Mouse (Mus musculus) left cerebral cortex, adult 2 months (tissue): ENCODE measurements at regions not wholly inside any gene's neighbourhood (a gene's known extent, or its start where the extent isn't known, plus 50 kb on each side); places are given as distances from the start of the nearest gene placed in this dataset.

Experiments
- DNase-seq, 2 experiments: peaks; one replicate each; pipeline ENCODE4 v3.0.0; 2021 to 2022; ENCODE audit warnings: low spot score in 2 of 2, mixed read lengths in 1 of 2; ENCODE audit errors: extremely low spot score in 1 of 2
- H3K27ac ChIP-seq: fragments of 200-600 bp; 2 replicates; pipeline ENCODE4 v1.8.1; 2022
- H3K4me3 ChIP-seq: fragments of 200-600 bp; 2 replicates; pipeline ENCODE4 v1.8.1; 2022
- CTCF ChIP-seq: fragments of 200-600 bp; IDR thresholded peaks from 2 replicates; pipeline ENCODE4 v1.8.1; 2022; ENCODE audit warnings: antibody characterized with exemption, mild to moderate bottlenecking, moderate library complexity
- intact Hi-C: fragments of 180-260 bp; cut with DNase I; formaldehyde crosslinking; loops from one replicate; pipeline ENCODE4 v1.15.1; 2025

DNA sequence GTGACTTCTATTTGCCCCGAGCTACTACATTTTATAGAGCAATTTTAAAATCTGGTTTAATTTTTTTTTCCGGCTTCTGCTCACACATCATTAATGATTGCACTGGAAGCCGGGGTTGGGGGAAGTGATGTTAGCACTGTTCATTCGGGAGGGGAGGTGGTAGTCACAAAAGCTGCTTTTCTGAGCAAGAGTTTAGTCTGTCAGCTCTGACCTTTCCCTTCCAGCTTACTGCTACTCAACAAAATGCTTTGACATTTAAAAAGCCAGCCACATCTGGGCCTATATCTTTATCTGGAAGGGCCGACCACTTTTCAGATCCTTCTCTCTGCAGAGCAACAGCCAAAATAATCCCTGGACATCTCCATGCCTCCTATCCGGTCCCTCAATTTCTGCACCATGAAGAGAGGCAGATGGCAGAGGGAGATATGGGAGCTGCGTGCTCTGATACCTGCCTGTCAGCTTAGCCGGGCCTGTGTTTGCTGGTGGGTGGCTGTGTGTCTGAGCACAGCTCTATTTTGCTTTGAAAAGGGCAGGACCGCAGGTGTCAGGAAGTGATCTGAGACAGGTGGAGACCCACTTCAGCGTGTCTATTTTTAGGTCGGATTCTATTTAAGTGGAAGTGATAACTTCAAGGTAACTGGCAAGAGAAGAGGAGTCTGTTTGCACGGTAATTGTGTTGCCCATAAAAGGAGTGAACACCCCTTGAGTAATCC lies 63.1 kb downstream of the Kcnf1 start:
- Histone ChIP-seq H3K4me3 (no peak overlapping the region), H3K27ac (no peak overlapping the region)
- intact Hi-C loops, result no loop called here
- TF ChIP-seq CTCF, result no peak
- DNase-seq, result no peak

DNA sequence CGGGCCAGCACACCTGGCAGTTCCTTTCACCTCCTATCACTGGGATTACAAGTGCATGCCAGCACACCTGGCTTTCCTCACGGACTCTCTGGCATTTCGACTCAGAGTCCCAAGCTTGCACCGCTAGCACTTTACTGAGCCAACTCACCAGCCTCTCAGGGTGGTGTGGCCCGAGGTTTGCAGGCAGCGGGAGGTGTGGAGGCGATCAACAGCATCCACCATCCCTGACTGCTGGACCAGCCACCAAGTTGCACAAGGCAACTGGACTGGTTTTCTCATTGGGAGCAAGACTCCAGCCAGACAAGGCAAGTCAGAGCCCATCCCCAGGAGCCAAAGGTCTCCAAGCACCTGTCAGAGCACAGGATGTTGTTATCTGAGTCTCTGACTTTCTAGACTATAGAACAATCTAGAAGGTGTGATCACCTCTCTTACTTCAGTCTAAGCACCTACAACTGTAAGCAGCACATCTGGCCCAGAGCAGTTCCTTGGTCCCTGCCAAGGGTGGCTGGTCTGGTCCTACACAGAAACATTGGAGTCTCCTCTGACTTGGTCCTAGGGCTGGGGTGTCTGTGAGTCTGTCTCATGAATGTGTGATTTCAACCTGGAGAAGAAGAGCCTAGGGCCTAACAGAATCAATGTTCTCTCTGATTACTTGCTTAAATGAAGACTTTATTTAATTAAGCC lies 63.8 kb downstream of the Kcnf1 start:
- H3K27ac ChIP-seq, result no peak overlapping the region
- DNase-seq, result no peak
- intact Hi-C loops, result no loop called here
- no peak for TF ChIP-seq CTCF
- no peak overlapping the region for H3K4me3 ChIP-seq

DNA sequence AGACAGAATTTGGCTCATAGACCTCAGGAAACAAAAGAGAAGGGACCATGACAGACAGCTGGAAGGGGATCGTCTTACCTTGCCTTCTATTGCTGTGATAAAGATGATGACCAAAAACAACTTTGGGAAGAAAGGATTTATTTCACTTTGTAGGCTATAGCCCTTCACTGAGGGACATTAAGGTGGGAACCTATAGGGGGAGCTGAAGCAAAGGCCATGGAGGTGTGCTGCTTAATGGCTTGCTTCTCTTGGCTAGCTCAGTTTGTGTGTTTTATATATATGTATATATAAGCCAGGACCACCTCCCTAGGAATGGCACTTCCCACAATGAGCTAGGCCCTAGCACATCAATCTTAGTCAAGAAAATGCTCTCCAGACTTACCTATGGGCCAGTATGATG lies 70.5 kb downstream of the Kcnf1 start:
- Histone ChIP-seq H3K27ac (no peak overlapping the region), H3K4me3 (no peak overlapping the region)
- no peak for DNase-seq
- TF ChIP-seq CTCF, result no peak; the same call in 1 of the 2 replicates
- intact Hi-C loops, result no loop called here

GRCm38 (mm10) chr12:17105057-17105712 lies 71.5 kb downstream of the Kcnf1 start:
- TF ChIP-seq CTCF, result no peak
- DNase-seq, result no peak
- no peak overlapping the region for H3K4me3 ChIP-seq
- intact Hi-C loops, result no loop called here
- H3K27ac ChIP-seq, result no peak overlapping the region

- TF ChIP-seq CTCF, result no peak
Observed at GRCm38 (mm10) chr12:17101842-17102241, 74.8 kb downstream of the Kcnf1 start.

GRCm38 (mm10) chr12:17097800-17098271 lies 78.9 kb downstream of the Kcnf1 start:
- intact Hi-C loops, result no loop called here
- DNase-seq, result peak; percentile 35 to 52
- H3K4me3 ChIP-seq, result no peak overlapping the region
- no peak for TF ChIP-seq CTCF
- H3K27ac ChIP-seq, result peak overlapping the region; percentile 83

More at GRCm38 (mm10) chr12:17101842-17102241, 74.8 kb downstream of the Kcnf1 start:
- Histone ChIP-seq H3K27ac (peak overlapping the region; percentile 19; the same call in 1 of the 2 replicates), H3K4me3 (no peak overlapping the region)
- DNase-seq, result no peak
- intact Hi-C loops, result loop anchor here (5.0 kb wide), 1 partner anchor 70 kb away; no protein-coding TSS in a partner anchor

DNA sequence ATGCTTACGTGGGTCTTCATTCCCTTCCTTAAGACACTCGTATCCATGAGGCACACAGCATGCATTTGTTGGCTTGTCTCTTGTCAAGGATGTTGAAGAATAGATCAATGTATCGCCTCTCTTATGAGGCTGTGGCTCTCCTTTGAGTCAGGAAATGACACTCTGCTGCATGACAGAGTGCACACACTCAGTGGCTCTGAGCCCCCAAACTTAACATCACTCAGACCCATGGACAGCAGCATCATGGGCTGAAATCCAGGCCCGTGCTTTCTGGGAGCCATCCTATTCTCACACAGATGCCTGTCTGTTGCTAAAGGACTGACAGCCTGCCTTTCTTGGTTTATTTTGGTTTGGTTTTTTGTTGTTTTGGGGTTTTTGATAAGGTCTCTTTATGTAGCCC lies 81.9 kb downstream of the Kcnf1 start:
- no peak for TF ChIP-seq CTCF
- intact Hi-C loops, result no loop called here
- DNase-seq, result no peak
- Histone ChIP-seq H3K27ac (no peak overlapping the region), H3K4me3 (no peak overlapping the region)

DNA sequence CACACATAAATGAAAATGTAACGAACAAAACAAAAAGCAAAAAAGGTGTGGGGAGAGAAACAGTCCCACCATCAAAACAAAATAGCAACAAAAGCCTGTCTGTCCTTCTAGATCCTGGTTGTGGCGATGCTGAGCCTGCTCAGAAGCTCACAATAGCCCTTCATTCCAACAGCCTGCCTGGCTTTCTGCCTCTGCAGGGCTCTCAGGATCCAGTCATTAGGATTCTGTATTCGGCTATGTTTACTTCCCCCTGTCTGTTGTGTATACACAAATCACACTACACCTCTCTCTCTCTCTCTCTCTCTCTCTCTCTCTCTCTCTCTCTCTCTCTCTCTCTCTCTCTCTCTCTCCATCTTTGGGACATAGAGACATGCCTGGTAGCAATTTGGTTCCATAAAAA lies 82.2 kb upstream of the 2410004P03Rik start:
- intact Hi-C loops, result no loop called here
- no peak for TF ChIP-seq CTCF
- DNase-seq, result no peak
- Histone ChIP-seq H3K27ac (no peak overlapping the region), H3K4me3 (no peak overlapping the region)

- TF ChIP-seq CTCF, result no peak
- H3K27ac ChIP-seq, result no peak overlapping the region; the same call in 1 of the 2 replicates
- intact Hi-C loops, result no loop called here
- DNase-seq, result no peak
- no peak overlapping the region for H3K4me3 ChIP-seq
Observed at GRCm38 (mm10) chr12:17091058-17091457, 79.5 kb upstream of the 2410004P03Rik start.

GRCm38 (mm10) chr12:17089710-17090339 lies 78.3 kb upstream of the 2410004P03Rik start:
- no peak for DNase-seq
- intact Hi-C loops, result loop anchor here (5.0 kb wide), 3 partner anchors 53 to 82 kb away; no protein-coding TSS in a partner anchor
- H3K27ac ChIP-seq, result peak overlapping the region; percentile 61

DNA sequence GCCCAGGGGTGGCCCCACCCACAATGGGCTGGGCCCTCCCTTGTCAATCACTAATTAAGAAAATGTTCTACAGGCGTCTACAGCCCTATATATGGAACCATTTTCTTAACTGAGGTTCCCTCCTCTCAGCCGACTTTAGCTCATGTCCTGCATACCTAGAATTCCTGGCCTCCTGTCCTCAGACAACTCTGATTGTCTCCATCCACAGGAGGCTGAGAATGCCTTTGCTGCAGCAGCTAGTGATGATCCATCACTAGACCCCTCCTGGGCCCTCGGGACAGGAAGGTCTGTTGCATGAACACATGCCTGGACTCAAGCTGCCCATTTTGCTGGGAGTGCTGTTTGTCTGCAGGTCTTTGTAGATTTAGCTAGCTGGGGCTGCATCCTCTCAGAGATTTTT lies 75.9 kb upstream of the 2410004P03Rik start:
- H3K27ac ChIP-seq, result no peak overlapping the region
- no peak overlapping the region for H3K4me3 ChIP-seq
- no peak for TF ChIP-seq CTCF
- intact Hi-C loops, result loop anchor here (5.0 kb wide), 3 partner anchors 50 to 85 kb away; no protein-coding TSS in a partner anchor
- DNase-seq, result no peak

More at GRCm38 (mm10) chr12:17089710-17090339, 78.3 kb upstream of the 2410004P03Rik start:
- no peak for TF ChIP-seq CTCF
- no peak overlapping the region for H3K4me3 ChIP-seq
